Mouse (Mus musculus): ENCODE results near the gene Tnfaip3. TPM values are rescaled to one million over a fixed set of nuclear protein-coding genes. Genes with fewer than 3 reads are reported as not detected.

The Tnfaip3 gene
- polyA plus RNA-seq, 1 experiment from 2014 or later: 2.1 TPM

GRCm38 (mm10) chr10:18953706-18954071, 61.8 kb downstream of the Tnfaip3 start:
- WGBS: 24% methylated on average over 1 of the region's 1 CpGs
- H3K4me1 ChIP-seq (ENCODE audit: control insufficient read depth, insufficient read depth, low read length): no peaks in the 10 kb centered on the region
- H3K4me2 ChIP-seq (ENCODE audit: low read depth, low read length): no peak overlapping the region
- no peak for ATAC-seq (ENCODE audit: low read depth)
- H3K27me3 ChIP-seq (ENCODE audit: control insufficient read depth, insufficient read depth, low read length): no peaks in the 10 kb centered on the region
- H3K4me3 ChIP-seq (ENCODE audit: low read depth, low read length): no peak overlapping the region
- no peaks in the 10 kb centered on the region for H3K9me3 ChIP-seq (ENCODE audit: control insufficient read depth, low read length)
- no peaks in the 10 kb centered on the region for H3K36me3 ChIP-seq (ENCODE audit: control insufficient read depth, insufficient read depth, low read length)
- no peak overlapping the region for H3K27ac ChIP-seq (ENCODE audit: low read depth, low read length)
- no peak overlapping the region for H3K9ac ChIP-seq (replicated peaks; ENCODE audit: low read depth, low read length)

- H3K4me2 ChIP-seq (ENCODE audit: low read depth, low read length): no peak overlapping the region
- no peaks in the 10 kb centered on the region for H3K4me1 ChIP-seq (ENCODE audit: control insufficient read depth, insufficient read depth, low read length)
- ATAC-seq (ENCODE audit: low read depth): no peak
- H3K36me3 ChIP-seq (ENCODE audit: control insufficient read depth, insufficient read depth, low read length): no peaks in the 10 kb centered on the region
- H3K27me3 ChIP-seq (ENCODE audit: control insufficient read depth, insufficient read depth, low read length): no peaks in the 10 kb centered on the region
- no peaks in the 10 kb centered on the region for H3K9me3 ChIP-seq (ENCODE audit: control insufficient read depth, low read length)
- no peak overlapping the region for H3K4me3 ChIP-seq (ENCODE audit: low read depth, low read length)
- H3K27ac ChIP-seq (ENCODE audit: low read depth, low read length): no peak overlapping the region
- no peak overlapping the region for H3K9ac ChIP-seq (replicated peaks; ENCODE audit: low read depth, low read length)
Observed at GRCm38 (mm10) chr10:18953011-18953705, 62.3 kb downstream of the Tnfaip3 start.

Other genes with a start within 250 kb of the Tnfaip3 start
- gene Gm4922, start 228.9 kb downstream of the Tnfaip3 start, polyA plus RNA-seq (2014; fragmentation: Nextera tagmentation; extraction: Ambion mirVana): 0.22 and 0.44 TPM in 2 replicates
- gene Perp, start 170.6 kb downstream of the Tnfaip3 start, polyA plus RNA-seq (2014; fragmentation: Nextera tagmentation; extraction: Ambion mirVana): 6.8 and 8.7 TPM in 2 replicates